Mouse (Mus musculus) ovary, adult 18-20 months (tissue): ENCODE measurements at regions not wholly inside any gene's neighbourhood (a gene's known extent, or its start where the extent isn't known, plus 50 kb on each side); places are given as distances from the start of the nearest gene placed in this dataset.
A peak's percentile ranks its signal among the peaks of the same experiment; 100 is the strongest.

Experiments
- DNase-seq: peaks from one replicate; pipeline ENCODE4 v3.0.0; 2022; ENCODE audit warnings: low spot score, mixed read lengths

DNA sequence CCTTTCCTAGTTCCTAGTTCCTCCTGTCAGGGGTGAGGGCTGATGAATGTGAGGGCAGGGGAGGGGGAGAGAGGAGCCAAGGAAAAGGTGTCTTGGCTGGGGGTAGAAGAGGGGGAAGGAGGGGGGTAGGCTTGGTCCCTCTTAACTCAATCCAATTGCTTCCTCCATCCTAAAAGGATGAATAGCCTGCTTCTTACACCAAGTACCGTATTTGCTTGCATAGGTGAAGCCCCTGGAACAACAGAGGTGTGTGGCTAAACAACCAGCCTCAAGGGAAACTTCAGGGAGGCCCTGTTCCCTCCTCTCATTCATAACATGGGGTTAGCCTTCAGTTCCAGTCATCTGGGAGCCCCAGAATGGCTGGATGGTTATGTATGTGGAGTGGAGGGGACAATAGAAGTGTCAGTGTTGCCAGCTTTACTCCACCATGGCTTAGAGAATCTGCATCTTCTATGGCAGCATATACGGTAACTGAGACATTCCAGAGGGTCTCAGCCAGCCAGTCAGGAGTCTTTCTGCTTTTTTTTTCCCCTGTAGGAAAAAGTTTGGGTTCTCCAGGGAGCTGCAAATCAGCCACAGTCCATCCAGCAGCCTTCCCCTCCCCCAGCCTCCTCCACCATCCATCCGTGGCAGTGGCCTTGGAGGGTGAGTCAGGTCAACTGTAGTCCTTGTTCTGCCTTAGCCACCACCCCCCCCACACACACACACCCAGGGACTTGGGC lies 100.2 kb upstream of the Ccnd2 start:
- no peak for DNase-seq

GRCm38 (mm10) chr6:127253935-127254334 lies 101.9 kb upstream of the Ccnd2 start:
- DNase-seq: no peak

DNA sequence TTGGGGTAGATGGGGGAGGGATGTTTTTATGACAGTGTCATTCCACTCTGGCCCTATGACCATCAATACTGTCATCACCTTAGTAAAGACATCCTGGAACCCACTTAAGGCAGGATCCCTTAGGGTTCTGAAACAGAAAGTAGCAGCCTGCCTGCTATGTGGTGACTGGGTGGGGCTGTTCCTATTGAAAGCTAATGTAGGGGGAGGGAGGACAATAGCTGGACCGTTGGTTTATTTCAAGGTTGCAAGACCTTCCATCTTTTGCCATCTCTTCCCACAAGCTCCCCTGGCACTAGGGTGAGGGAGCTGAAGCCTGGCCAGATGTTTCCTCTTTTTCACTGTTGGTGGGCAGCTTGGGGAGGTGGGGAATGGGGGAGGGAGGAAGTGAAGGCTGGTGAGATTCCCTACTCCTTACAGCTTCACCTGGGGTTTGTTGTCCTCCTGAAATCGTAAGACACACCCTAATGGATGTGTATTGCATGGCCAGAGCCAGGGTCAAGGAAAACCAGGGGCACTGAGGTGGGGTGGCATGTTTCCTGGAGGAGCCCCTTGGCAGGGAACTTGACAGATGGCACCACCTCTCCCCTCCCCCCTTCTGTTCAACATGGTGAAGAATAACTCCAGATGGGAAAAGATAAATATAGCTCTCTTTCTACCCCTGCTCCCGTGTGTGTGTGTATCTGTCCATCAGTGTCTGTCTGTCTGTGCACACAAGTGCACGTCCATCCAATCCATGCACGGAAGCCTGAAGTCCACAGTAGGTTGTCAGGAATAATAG lies 112.1 kb upstream of the Ccnd2 start:
- DNase-seq: no peak

DNA sequence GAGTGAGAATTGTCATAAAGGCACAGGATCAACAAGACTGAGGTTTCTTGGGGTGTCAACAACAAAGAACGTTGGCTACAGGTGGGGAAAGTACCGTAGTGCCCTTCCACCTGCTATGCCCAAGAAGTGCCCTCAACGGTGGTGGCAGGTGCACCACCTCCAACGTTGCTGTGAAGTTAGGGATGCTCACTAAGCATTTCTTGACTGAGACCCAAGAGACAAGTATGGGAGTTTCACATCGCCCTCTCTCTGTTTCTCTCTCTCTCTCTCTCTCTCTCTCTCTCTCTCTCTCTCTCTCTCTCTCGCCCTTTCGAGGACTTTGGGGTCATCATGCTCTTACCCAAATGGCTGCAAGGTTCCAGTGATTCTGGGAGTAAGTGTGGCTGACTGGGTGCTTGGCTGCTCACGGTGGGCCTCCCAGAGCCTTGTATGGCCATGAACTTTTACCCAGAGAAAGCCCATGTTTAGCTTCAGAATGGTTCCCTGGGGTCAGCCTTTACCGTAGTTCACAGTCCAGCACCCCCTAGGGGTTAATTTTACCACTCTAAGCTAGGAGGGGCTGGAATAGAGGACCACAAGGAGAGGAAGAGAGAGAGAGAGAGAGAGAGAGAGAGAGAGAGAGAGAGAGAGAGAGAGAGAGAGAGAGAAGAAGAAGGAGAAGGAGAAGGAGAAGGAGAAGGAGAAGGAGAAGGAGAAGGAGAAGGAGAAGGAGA lies 113.2 kb upstream of the Ccnd2 start:
- DNase-seq: no peak

GRCm38 (mm10) chr6:127265901-127266812 lies 114.2 kb upstream of the Ccnd2 start:
- DNase-seq: peak; percentile 61

DNA sequence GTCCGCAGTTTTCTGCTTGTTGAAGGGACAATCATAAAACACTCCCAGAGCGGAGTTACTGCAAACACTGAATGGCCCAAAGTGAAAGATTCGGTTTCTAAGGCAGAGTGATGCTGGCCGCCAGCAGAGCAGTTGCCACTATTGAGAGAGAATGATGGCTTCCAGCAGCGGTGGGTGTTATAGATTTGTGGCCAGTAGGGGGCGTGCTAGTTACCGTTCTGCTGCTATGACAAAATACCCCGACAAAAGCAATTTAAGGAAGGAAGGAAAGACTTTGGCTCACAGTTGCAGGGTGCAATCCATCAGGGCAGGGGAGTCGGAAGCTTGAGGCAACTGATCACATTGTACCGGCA lies 114.8 kb upstream of the Ccnd2 start:
- no peak for DNase-seq

DNA sequence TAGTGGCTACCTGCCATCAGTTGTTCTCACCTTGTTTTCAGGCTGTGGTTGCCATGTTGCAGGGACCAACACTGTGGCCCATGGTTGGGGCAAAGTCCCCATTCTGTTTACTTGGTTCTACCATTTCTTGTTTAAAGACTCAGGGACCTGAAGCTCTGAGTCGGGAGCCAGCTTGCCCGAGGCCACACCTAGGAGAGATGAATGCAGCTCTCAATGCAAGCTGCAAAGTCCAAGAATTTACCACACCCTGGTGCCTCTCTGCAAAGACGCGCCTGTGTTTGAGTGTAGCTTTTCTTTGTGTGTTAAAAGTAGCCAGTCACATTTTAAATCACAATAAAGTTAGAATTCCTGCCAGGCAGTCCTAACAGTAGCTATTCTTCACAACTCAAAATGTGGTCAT lies 117.0 kb upstream of the Ccnd2 start:
- no peak for DNase-seq

DNA sequence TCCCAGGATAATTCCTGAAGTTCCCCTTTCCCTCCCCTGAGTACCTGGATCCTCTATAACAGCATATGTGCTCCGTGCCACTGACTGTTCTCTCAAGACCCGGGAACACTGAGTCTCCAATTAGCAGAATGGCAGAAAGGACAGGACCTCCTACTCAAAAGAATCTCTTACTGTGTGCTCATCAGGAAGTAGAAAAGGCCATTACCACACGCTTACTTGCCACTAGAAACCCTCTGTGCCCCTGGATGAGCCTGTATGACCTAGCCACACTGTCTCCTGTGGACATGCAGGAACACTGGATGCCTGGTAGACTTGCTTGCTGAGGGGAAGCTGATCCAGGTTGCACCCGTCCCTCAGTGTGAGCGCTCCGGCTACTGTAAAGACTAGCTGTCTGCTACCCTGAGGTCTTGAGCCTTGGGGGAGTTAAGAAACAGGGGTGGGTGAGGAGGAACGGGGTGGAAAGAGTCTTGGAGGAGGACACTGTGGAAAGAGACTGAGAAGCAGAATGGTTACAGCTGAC lies 117.6 kb upstream of the Ccnd2 start:
- DNase-seq: no peak

- DNase-seq: no peak
Observed at GRCm38 (mm10) chr6:127270774-127271173, 118.8 kb upstream of the Ccnd2 start.

DNA sequence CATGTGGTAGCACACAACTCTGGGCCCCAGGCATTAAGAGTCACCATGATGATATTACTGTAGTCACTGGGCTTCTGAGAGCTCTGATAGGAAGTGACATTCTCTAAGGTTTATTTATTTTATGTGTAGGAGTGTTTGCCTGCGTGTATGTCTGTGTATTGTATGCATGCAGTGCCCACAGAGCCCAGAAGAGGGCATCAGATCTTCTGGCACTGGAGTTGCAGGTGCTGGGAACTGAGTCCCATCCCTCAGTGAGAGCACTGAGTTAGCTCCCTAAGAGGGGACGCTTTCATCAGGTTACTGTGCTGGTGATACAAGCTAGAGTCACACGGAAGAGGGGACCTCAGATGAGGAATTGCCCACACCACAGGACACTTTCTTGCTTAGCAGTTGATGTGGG lies 119.4 kb upstream of the Ccnd2 start:
- DNase-seq: no peak

DNA sequence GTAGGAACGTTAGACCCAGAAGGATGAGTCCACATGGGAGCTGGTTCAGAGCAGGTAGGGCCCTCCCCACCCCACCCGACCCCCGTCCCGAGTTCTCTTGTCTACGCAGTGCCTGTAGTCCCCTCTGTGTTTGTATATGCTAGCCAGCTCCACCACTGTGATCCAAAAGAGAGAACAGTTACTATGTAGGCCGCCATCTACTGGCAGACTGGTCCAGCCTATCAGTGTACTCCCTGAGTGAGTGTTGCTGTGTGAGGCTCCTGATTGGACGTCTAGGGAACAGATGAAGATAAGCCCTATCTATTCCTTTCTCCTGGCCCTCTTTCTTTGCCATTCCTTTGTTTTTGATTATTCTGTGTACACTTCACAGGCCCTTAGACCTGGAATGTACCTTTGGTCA lies 120.6 kb upstream of the Ccnd2 start:
- DNase-seq: no peak

DNA sequence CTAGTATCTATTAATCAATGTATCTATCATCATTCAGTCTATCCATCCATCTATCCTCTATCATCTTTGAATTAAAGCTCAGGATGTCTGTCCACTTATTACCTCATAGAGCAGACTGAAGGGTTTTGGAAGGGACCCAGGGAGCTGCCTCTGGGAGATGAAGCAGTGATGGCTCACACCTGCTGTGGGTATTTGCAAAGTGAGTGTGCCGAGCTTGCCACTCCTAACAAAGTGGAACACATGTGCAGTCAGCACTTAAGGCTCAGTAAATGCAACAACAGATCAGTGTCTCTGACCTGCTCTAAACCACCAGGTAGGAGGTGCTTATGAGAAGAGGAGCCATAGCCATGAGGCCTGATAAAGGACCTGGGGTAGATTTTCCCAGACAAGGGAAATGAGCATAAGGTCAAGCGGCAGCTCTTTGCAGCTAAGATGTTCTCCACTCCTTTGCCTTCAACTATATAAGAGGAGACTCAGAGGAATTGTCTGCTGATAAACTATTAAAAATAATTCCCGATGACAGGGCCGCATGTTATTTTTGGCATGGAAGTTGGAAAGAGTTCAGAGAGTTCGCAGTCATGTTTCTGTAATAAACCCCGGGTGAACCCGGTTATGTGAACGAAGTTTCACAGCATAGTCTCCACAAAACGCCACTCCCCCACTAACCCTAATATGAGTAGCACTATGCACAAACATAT lies 122.9 kb upstream of the Ccnd2 start:
- DNase-seq: no peak

GRCm38 (mm10) chr6:127275430-127275784 lies 123.4 kb upstream of the Ccnd2 start:
- DNase-seq: no peak

- no peak for DNase-seq
Observed at GRCm38 (mm10) chr6:127276362-127276761, 124.4 kb upstream of the Ccnd2 start.

DNA sequence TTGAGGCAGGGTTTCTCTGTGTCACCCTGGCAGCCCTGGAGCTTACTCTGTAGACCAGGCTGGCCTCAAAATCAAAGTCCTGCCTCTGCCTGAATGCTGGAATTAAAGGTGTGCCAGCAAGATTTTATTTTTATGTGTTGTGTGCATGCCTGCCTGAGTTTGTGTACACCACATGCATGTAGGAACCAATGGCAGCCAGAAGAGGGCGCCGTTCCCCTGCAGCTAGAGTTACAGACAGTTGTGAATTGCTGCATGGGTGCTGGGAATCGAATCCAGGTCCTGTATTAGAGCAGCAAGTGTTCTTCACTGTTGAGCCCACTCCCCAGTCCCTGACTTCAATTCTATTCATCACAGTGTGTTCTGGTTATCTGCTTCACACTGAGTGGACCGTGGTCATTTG lies 126.4 kb upstream of the Ccnd2 start:
- no peak for DNase-seq

GRCm38 (mm10) chr6:127284226-127284625 lies 132.2 kb upstream of the Ccnd2 start:
- DNase-seq: no peak

DNA sequence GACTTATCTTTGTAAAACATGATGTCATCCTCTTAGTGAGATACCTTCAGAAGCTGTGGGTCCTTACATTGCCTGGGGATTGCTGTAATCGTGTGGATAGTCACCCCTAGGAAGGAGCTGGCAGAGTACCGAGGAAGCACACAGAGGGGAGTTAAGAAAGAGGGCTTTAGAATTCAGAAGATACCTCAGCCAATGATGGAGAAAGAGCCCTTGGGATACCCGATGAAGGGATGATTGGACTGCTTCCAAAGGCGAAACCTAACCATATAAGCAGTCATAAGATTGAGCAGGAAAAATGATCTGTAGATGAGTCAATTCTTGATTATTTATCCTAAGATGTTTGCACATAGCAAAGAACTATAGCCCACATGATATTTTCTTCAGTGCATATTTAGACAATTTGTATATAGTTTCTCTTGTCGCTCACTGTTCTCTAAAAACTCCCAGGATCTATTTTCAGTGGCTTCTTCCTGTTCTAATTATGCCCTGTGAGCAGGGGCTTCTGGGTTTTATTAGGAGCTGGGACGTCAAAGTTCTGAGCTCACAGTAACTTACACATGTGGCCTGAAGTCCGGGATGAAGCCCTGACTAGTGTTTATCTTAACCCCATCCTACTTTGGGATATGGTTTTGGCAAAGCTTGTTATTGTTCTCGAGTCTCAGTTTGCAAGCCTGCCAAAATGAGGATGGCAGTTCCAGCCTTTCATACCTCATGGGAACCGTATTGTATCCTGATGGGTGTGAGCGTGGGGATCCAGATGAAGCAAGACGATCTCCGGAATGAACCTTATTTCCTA lies 134.9 kb upstream of the Ccnd2 start:
- no peak for DNase-seq

- DNase-seq: no peak
Observed at GRCm38 (mm10) chr6:127288946-127289345, 137.0 kb upstream of the Ccnd2 start.

- no peak for DNase-seq
Observed at GRCm38 (mm10) chr6:127291937-127292336, 139.9 kb upstream of the Ccnd2 start.

GRCm38 (mm10) chr6:127293829-127294228 lies 141.8 kb upstream of the Ccnd2 start:
- no peak for DNase-seq
